Mouse (Mus musculus): Measurements from ENCODE around the gene Adgrb2. TPM values are rescaled to one million over a fixed set of nuclear protein-coding genes. Genes with fewer than 3 reads are reported as not detected.

Adgrb2 gene
- total and polyA plus RNA-seq, 3 experiments = 0.08 TPM; not detected in 2

DNA sequence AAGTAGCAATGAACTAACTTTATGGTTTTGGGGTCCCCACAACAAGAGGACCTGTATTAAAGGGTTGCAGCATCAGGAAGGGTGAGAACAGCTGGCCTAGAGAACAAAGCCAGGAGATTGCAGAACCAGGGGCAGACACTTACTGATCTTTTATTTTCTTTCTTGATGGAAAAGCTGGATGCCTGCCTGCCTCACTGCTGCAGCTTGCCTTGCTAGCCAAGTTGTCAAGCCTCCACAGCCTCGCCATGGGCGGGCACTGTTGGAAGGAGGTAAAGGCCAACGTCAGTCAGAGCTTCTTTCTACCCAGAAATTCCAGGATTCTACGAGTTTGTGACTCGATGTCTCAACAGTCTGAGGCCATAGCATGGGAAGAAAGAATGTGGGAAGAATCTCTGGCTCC lies 54.7 kb downstream of the Adgrb2 start:
- TF ChIP-seq PAX5 (IDR thresholded peaks at IDR 0.05; ENCODE audit: low read length) (no peak), ZMIZ1 (IDR thresholded peaks at IDR 0.05; ENCODE audit: low read depth, low read length) (no peak), MEF2A (IDR thresholded peaks at IDR 0.05; ENCODE audit: borderline replicate concordance, low read depth, low read length) (no peak), RCOR1 (conservative IDR thresholded peaks at IDR 0.05; ENCODE audit: low read depth, low read length) (no peak), MAX (IDR thresholded peaks at IDR 0.05; ENCODE audit: low read length) (no peak), EP300 (IDR thresholded peaks at IDR 0.05; ENCODE audit: low read length) (no peak), MYC (IDR thresholded peaks at IDR 0.05; ENCODE audit: low read depth, low read length) (no peak), E2F4 (IDR thresholded peaks at IDR 0.05; ENCODE audit: insufficient replicate concordance, low read depth, low read length) (no peak), KAT2A (IDR thresholded peaks at IDR 0.05; ENCODE audit: insufficient replicate concordance, low read length) (no peak), NRF1 (IDR thresholded peaks at IDR 0.05; ENCODE audit: low read depth, low read length) (no peak), USF2 (conservative IDR thresholded peaks at IDR 0.05; ENCODE audit: low read depth, low read length) (no peak), MXI1 (IDR thresholded peaks at IDR 0.05; ENCODE audit: low read depth, low read length) (no peak), CTCF (conservative IDR thresholded peaks at IDR 0.05 in 1 of 2, IDR thresholded peaks at IDR 0.05 in 1 of 2; ENCODE audit: low read depth in 2 of 2, low read length in 2 of 2) (no peak), POLR2AphosphoS2 (IDR thresholded peaks at IDR 0.05; ENCODE audit: low read depth, low read length) (no peak), NELFE (IDR thresholded peaks at IDR 0.05; ENCODE audit: low read depth, low read length) (no peak), MAZ (IDR thresholded peaks at IDR 0.05; ENCODE audit: low read depth, low read length) (no peak), SMC3 (IDR thresholded peaks at IDR 0.05; ENCODE audit: low read depth, low read length) (no peak), TCF12 (IDR thresholded peaks at IDR 0.05; ENCODE audit: low read depth, low read length) (no peak), SIN3A (IDR thresholded peaks at IDR 0.05; ENCODE audit: low read length) (no peak), ETS1 (conservative IDR thresholded peaks at IDR 0.05; ENCODE audit: low read depth, low read length) (no peak)
- no peaks in the 10 kb centered on the region for H3K79me2 ChIP-seq (replicated peaks; ENCODE audit: control insufficient read depth, extremely low read depth, insufficient read depth, poor library complexity, severe bottlenecking)
- H3K4me2 ChIP-seq (ENCODE audit: insufficient read depth, low read depth, poor library complexity, severe bottlenecking) = no peak overlapping the region
- in situ Hi-C loops (cut with MboI; ENCODE audit: low pct_ligation_motif_present, low pct_unique_long_range_greater_than_20kb, low sequenced_read_pairs) (no loop called here), dilution Hi-C loops (cut with MboI; ENCODE audit: extremely low pct_ligation_motif_present, extremely low pct_unique_long_range_greater_than_20kb, low sequenced_read_pairs) (no loop called here)
- H3K9ac ChIP-seq (ENCODE audit: insufficient read depth, low read depth) = no peak overlapping the region
- no peak for DNase-seq (ENCODE audit: extremely low read depth)
- H3K27me3 ChIP-seq (replicated peaks) = peaks cover 85% of the 10 kb centered on the region
- H3K9me3 ChIP-seq (replicated peaks; ENCODE audit: low read length) = no peaks in the 10 kb centered on the region
- H3K27ac ChIP-seq (ENCODE audit: insufficient read depth, low read depth) = no peak overlapping the region
- H3K36me3 ChIP-seq (replicated peaks in 1 of 2; ENCODE audit: control insufficient read depth in 1 of 2, insufficient read depth in 1 of 2, low read length in 1 of 2) = no peaks in the 10 kb centered on the region
- H3K4me1 ChIP-seq (ENCODE audit: control insufficient read depth in 1 of 2, insufficient read depth in 2 of 2) = peaks cover under 1 to 11% of the 10 kb centered on the region in 2 experiments; a peak in 2 of 4 replicates
- no peak overlapping the region for H3K4me3 ChIP-seq (replicated peaks in 1 of 3; ENCODE audit: low read depth in 2 of 3, low read length in 2 of 3, poor library complexity in 1 of 3)

DNA sequence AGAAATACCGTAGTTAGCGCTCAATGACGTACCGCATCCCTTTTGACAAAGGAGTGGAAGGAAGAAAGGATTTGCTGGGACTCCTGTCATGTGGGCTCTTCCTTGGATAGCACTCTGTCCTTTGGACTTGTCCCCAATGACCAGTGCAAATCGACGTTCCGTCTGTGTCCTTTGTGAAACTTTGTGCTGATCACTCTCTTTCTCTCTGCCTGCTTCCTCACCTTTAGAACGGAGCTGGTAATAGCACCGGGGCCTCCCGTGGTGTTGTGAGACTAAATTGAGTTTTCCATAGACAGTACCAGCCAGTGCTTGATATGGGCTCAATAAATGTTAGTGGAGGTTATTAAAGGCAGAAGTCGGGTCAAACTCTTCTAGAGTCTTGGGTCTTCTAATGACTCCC lies 56.4 kb downstream of the Adgrb2 start:
- Histone ChIP-seq H3K27ac (ENCODE audit: insufficient read depth, low read depth) (no peak overlapping the region), H3K4me2 (ENCODE audit: insufficient read depth, low read depth, poor library complexity, severe bottlenecking) (no peak overlapping the region), H3K9ac (ENCODE audit: insufficient read depth, low read depth) (no peak overlapping the region), H3K79me2 (replicated peaks; ENCODE audit: control insufficient read depth, extremely low read depth, insufficient read depth, poor library complexity, severe bottlenecking) (no peaks in the 10 kb centered on the region), H3K4me1 (ENCODE audit: control insufficient read depth in 1 of 2, insufficient read depth in 2 of 2) (peaks cover 11 to 27% of the 10 kb centered on the region in 2 experiments), H3K4me3 (replicated peaks in 1 of 3; ENCODE audit: low read depth in 2 of 3, low read length in 2 of 3, poor library complexity in 1 of 3) (no peak overlapping the region), H3K36me3 (replicated peaks in 1 of 2; ENCODE audit: control insufficient read depth in 1 of 2, insufficient read depth in 1 of 2, low read length in 1 of 2) (no peaks in the 10 kb centered on the region), H3K9me3 (replicated peaks; ENCODE audit: low read length) (no peaks in the 10 kb centered on the region), H3K27me3 (replicated peaks) (peaks cover 76% of the 10 kb centered on the region)
- TF ChIP-seq EP300 (IDR thresholded peaks at IDR 0.05; ENCODE audit: low read length) = no peak
- in situ Hi-C loops (cut with MboI; ENCODE audit: low pct_ligation_motif_present, low pct_unique_long_range_greater_than_20kb, low sequenced_read_pairs) = no loop called here
- no peak for DNase-seq (ENCODE audit: extremely low read depth)
- dilution Hi-C loops (cut with MboI; ENCODE audit: extremely low pct_ligation_motif_present, extremely low pct_unique_long_range_greater_than_20kb, low sequenced_read_pairs) = no loop called here

Data from CH12.LX (cell line).